Mouse (Mus musculus) effector memory CD4-positive, alpha-beta T cell, adult 7 months (primary cell): Measurements from ENCODE around the gene Kmt5c. TPM values are rescaled to one million over a fixed set of nuclear protein-coding genes. Genes with fewer than 3 reads are reported as not detected.

Experiments
- polyA plus RNA-seq: library from polyadenylated mRNA; unstranded; fragments of 100-300 nt; shearing (Covaris generic); gene quantifications from one replicate; pipeline ENCODE4 v1.2.1, GENCODE M21; 2017

Kmt5c gene
- 29.2 TPM for polyA plus RNA-seq

DNA sequence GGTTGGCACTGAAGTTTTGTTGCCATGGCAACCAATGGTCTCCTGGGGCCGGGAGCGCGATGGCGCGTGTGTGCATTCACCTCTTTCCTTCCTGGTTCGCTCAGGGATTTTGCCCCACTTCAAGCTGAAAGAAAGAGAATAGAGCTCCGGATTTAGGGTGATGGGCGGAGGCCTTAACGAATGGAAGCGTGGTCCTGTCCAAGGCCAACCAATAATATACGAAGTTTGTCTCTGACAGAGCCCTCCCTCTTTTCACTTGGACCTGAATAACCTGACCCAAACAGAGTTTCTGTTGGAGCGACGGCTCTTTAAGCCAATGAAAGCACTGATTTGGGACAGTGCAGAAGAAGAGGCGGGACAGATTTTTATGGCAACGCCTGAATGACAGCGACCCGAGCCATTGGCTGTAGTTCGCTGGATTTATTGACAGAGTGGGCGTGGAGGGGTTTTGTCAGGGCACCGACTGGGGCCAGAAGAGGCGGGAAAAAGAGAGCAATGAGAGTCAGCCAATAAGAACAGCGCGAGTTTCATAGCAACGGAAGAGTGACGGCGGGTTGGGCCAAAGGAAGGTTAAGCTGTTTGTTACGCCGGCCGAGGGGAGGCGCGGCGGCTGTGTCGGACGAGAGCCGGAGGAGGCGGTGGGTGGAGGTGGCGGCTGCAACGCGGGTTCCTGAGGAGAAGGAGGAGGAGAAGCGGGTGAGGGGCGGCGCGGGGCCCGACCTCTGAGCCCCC is at the start of gene Kmt5c:
TSS of gene Kmt5c (plus strand) at position 572 of the 732 bp plus-strand sequence.

DNA sequence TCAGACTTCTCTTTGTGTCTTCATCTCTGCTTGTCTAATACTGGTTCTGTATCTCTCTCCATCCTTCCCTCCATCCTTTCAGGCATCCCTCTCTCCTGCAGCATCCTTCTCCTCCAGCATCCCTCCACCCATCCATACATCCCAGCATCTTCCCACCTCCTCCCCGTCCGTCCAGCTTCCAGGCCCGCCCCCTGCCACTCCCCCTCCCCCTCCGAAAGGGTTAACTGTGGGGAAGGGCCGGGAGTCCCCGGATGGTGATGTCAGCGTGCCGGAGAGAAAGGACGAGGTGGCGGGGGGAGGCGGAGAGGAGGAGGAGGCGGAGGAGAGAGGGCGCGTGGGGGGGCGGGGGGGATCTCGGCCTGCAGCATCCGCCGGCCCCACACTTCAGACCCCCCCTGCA is 49.5 kb upstream of the Kmt5c start, which contains the start of gene Brsk1:
TSS of gene Brsk1 (plus strand) at position 218 of the 400 bp plus-strand sequence.

DNA sequence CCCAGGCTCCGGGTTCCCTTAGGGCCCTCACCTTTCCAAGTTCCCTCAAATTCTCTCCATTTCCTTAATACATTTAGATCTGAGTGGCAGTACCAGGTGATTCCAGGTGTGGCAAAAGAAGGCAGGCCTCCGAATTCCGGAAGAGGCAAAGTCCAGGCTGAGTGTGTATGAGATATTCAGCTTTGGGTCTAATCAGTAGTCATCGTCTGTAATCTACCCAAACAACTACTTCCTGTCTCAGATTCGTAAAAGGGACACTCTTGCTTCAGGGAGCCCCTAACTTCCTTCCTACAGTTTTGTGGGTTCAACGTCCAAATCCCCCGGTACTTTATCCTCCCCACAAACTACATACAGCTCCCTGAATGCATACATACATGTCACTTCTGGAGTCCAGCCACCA is 14.7 kb upstream of the Kmt5c start, which contains the start of gene Tmem150b:
TSS of gene Tmem150b (minus strand) at position 81 of the 400 bp plus-strand sequence.

DNA sequence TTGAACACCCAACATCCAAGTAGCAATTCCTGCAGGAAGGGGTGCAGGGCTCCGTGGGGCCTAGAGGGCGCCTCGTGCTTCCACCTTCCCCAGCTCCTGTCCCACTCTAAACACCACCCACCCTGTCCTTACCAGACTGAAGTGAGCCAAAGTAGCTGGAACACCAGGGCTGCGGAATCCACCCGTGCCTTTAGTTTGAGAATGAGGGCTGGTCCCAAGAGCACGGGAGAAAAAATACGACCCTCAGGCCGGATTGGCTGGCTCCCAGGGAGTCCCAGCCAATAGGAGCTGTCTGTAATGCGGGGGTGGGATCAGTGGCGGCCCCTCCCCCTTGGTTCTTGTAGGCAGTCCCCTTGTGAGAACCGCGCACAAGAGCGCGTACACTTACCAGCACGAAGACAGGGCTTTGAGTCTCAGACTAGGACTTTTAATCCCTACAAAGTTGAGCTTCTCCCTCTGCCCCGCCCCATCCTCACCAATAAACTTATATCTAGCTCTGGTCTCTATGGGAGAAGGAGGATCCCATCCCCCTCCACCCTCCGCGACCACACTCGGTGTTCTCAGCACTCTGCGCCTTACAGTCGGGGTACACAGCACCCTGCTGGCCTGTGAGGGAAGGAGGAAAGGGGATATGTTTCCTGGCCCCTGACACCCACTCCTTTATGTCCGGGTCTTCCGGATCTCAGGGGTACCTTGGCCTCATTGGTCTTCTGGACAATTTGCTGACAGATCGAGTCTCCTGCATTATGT is 13.1 kb downstream of the Kmt5c start, which contains the start of gene Cox6b2:
TSS of gene Cox6b2 (minus strand) at position 274 of the 750 bp plus-strand sequence.

DNA sequence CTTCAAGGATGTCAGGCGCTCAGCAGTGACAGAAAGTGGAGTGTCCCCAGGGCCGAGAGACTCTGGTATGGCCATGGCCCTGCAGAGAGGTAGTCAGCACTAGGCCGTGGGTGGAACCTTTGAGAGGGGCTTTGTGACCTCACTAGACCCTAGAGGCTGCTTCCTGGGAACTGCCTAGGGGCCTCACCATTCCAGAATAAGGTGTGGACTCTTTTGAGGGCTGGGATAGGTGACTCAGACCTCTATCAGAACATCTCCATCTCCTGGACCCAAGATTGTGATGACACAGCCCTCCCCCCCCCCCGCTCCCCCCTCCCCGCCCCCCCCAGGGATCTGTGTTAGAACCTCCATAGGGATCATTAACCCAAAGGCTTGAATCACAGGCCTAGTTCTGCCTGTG is 31.3 kb downstream of the Kmt5c start, which contains the start of gene Fam71e2:
TSS of gene Fam71e2 (minus strand) at position 101 of the 400 bp plus-strand sequence.

DNA sequence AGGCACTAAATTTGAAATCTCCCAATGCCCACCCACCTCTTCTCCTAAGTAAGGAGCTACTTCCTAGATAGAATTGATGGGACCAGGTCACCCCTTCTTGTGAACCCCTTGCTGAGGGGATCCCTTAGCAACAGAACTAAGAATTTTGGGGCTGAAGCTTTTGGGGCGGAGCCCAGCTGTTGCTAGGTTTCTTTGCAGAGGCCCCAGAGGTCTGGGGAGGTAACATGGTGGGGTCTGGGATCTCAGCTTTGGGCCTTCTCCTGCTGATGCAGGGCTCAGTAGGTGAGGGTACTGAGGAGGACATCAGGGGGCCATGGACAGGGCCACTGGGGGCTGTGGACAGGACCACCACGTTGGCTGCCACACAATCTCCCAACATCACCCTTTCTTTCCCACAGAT is 42.8 kb downstream of the Kmt5c start, which contains the start of the genes Il11 and Tmem190:
TSS of gene Il11 (minus strand) at position 101 of the 400 bp plus-strand sequence.
TSS of gene Tmem190 (plus strand) at position 179 of the 400 bp plus-strand sequence.

DNA sequence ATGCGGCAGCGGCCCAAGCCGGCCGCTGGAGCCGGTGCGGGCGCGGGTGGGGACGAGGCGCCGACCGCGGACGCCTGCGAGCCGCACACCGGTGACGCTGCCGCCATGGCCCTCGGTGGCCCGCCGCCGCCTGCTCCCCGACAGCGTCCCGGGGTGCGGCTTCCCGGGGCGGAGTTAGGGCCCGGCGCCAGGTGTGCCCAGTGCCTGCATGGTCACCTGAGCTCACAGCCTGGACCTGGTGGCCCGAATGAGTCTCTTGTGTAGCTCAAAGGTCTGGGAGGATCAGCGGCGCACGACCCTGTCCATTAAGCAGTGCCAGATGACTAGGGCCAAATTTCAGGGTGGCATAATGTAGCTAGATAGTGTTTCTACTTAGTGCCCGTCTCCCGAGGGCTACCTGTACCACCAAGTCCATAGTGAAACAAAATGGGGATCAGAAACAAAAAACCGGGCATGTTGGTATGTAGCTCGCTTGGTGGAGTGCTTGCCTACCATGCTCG is 49.6 kb downstream of the Kmt5c start, which contains the start of gene Tmem238:
TSS of gene Tmem238 (minus strand) at position 221 of the 500 bp plus-strand sequence.

DNA sequence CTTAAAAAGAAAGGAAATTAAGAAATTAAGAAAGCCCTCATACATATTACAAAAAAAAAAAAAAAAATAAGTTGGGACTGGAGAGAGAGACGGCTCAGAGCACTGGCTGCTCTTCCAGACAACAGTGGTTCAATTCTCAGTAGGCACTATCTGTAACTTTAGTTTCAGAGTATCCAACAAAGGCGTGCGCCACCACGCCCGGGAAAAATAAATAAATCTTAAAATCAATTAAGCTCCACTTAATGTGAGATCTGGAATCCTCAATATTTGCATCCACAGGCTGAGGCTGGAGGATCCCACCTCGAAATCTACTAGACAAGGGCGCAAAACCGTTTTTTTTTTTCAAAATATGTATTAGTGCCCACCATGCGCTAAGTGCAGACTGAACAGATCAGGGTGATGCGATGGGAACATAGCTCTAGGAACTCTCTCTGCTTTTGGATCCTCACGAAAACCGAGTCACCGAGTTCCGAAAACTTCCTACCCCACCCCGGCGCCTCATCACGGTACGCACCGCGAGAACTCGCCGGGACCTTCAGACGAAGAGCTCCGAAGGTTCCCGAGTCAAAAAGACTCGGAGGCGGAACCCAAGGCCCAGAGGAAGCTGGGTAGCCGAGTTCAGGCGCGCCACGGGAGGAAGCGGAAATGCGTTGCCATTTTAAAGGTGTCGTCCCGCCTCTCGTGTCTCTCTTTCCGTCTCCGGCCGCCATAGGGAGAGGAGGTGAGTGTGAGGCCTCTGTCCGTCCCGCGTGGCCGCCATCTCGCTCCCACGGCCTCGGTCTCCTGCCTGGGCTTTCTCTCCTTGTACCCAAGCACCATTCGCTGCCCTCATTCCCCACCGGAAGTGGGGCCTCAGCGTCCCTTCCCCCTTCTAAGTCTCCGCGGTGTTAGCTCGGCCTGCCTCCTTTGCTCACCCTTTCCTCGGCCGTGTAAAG is 52.6 kb downstream of the Kmt5c start, which contains the start of gene Rpl28:
TSS of gene Rpl28 (plus strand) at position 597 of the 935 bp plus-strand sequence.

Other genes starting within 250 kb of the Kmt5c start
- gene Ppp1r12c, start 238.4 kb upstream of the Kmt5c start, polyA plus RNA-seq = 203 TPM
- gene Tnnt1, start 223.7 kb upstream of the Kmt5c start, polyA plus RNA-seq = 2.5 TPM
- not detected for gene Tnni3, start 215.9 kb upstream of the Kmt5c start, polyA plus RNA-seq
- not detected for gene Dnaaf3, start 207.7 kb upstream of the Kmt5c start, polyA plus RNA-seq
- gene Syt5, start 192.6 kb upstream of the Kmt5c start, polyA plus RNA-seq = 1.0 TPM
- gene Ptprh, start 136.1 kb upstream of the Kmt5c start, polyA plus RNA-seq = not detected
- 11.7 TPM for gene Tmem86b, start 108.7 kb upstream of the Kmt5c start, polyA plus RNA-seq
- 243 TPM for gene Ppp6r1, start 81.1 kb upstream of the Kmt5c start, polyA plus RNA-seq
- 62.4 TPM for gene Hspbp1, start 55.0 kb upstream of the Kmt5c start, polyA plus RNA-seq
- gene Brsk1, start 49.5 kb upstream of the Kmt5c start, polyA plus RNA-seq = not detected
- not detected for gene Tmem150b, start 14.9 kb upstream of the Kmt5c start, polyA plus RNA-seq
- not detected for gene Cox6b2, start 13.0 kb downstream of the Kmt5c start, polyA plus RNA-seq
- gene Fam71e2, start 31.2 kb downstream of the Kmt5c start, polyA plus RNA-seq = not detected
- 0.67 TPM for gene Il11, start 42.7 kb downstream of the Kmt5c start, polyA plus RNA-seq
- not detected for gene Tmem190, start 42.8 kb downstream of the Kmt5c start, polyA plus RNA-seq
- gene Tmem238, start 49.5 kb downstream of the Kmt5c start, polyA plus RNA-seq = 8.3 TPM
- gene Rpl28, start 52.8 kb downstream of the Kmt5c start, polyA plus RNA-seq = 215 TPM
- gene Ube2s, start 72.5 kb downstream of the Kmt5c start, polyA plus RNA-seq = 275 TPM
- not detected for gene Shisa7, start 104.6 kb downstream of the Kmt5c start, polyA plus RNA-seq
- gene Isoc2b, start 130.1 kb downstream of the Kmt5c start, polyA plus RNA-seq = 6.2 TPM
- 0.33 TPM for gene Isoc2a, start 137.0 kb downstream of the Kmt5c start, polyA plus RNA-seq
- not detected for gene Gm36210, start 166.4 kb downstream of the Kmt5c start, polyA plus RNA-seq
- gene Zfp628, start 175.1 kb downstream of the Kmt5c start, polyA plus RNA-seq = 2.3 TPM
- gene Nat14, start 181.9 kb downstream of the Kmt5c start, polyA plus RNA-seq = not detected
- gene Ssc5d, start 185.7 kb downstream of the Kmt5c start, polyA plus RNA-seq = not detected
- gene Sbk2, start 224.3 kb downstream of the Kmt5c start, polyA plus RNA-seq = not detected
- gene Sbk3, start 231.1 kb downstream of the Kmt5c start, polyA plus RNA-seq = not detected